Mouse (Mus musculus): ENCODE results near the gene Klf1.
"Not testable (repeated sequence)": the region's sequence is repeated elsewhere in the genome, so short reads cannot be mapped to it uniquely, and the experiment has no call there.

The Klf1 gene

GRCm38 (mm10) chr8:84907493-84907892, 5.8 kb downstream of the Klf1 start:
- in situ Hi-C loops (cut with MboI, MseI), result no loop called here

GRCm38 (mm10) chr8:84907979-84908378, 6.3 kb downstream of the Klf1 start:
- in situ Hi-C loops (cut with MboI, MseI), result not testable (repeated sequence)

DNA sequence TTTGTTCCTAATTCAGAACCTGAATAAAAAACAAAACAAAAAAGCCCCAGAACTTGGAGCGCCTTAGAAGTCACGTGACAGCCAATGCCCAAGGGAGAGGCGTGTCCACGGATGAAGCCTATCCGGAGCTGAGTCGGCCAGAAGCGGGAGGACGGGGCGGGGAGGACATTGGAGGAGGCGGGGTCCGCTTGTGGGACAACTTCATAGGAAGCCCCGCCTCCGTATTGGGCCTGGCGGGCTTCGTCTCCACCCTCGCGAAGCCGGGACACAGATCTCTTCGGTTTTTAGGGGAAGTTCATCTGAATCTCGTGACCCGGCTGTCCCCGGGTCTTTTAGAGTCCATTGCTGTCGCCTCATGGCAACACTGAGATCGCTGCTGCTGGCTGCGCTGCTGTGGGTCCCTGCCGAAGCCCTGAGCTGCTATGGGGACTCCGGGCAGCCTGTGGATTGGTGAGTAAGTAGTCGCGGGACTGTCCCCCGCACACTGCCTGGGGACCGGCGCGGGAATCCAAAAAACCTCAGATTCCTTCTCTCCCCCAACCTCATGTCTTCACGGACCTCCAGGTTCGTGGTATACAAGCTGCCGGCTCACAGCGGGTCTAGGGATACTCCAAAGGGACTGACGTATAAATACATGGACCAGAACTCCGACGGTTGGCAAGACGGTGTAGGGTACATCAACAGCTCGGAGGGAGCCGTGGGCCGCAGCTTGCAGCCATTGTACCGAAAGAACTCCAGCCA, 6.9 kb downstream of the Klf1 start, which contains the start of gene Dnase2a:
TSS of gene Dnase2a (plus strand) at position 140 of the 741 bp plus-strand sequence.
- in situ Hi-C loops (cut with MboI, MseI), result no loop called here

DNA sequence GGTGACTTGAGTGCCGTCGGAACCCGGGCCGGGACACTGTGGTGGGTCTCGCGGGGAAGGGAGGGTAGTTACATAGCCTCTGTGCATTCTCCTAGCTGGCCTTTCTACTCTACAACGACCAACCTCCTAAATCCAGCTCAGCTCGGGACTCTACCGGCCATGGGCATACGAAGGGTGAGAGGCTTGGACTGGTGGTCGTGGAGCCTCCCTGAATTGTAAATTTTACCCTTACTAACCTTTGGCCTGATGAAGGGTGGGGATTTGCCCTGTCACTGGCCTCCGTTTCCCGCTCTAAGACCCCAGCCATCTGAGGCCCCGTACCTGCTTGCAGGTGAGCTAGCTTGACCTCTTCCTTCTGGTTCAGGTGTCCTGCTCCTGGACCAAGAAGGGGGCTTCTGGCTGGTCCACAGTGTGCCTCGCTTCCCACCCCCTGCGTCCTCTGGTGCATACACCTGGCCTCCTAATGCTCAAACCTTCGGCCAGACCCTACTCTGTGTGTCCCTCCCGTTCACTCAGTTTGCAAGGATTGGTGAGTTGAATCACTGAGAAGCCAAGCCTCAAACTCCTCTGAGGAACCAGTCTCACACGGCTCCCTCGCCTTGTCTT, 7.5 kb downstream of the Klf1 start:
- in situ Hi-C loops (cut with MboI, MseI), result no loop called here

- in situ Hi-C loops (cut with MboI, MseI), result no loop called here
Measured at GRCm38 (mm10) chr8:84909949-84910348, 8.2 kb downstream of the Klf1 start.

- in situ Hi-C loops (cut with MboI, MseI), result no loop called here
Measured at GRCm38 (mm10) chr8:84910551-84910950, 8.8 kb downstream of the Klf1 start.

DNA sequence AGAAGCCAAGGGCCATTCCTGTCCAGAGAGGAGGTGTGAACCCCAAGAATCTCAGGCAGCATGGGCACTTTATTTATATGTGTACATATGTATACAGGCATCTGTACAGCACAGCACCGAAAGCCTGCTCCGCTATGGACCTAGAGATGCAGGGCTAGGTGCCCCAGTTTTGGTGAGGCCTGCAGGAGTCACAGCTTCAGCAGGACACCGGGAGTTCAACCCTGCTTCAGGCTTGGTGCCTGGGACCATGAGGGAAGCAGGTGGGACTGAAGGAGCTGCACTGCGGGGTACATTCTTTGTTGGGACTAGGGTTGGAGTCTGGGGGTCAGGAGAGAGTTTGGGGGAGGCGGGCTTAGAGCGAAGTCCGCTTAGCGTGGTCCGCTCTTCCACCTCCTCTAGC, 10.1 kb downstream of the Klf1 start:
- in situ Hi-C loops (cut with MboI, MseI), result no loop called here

- in situ Hi-C loops (cut with MboI, MseI), result no loop called here
Measured at GRCm38 (mm10) chr8:84912391-84912790, 10.7 kb downstream of the Klf1 start.

- in situ Hi-C loops (cut with MboI, MseI), result no loop called here
Measured at GRCm38 (mm10) chr8:84912895-84913501, 11.3 kb downstream of the Klf1 start.

DNA sequence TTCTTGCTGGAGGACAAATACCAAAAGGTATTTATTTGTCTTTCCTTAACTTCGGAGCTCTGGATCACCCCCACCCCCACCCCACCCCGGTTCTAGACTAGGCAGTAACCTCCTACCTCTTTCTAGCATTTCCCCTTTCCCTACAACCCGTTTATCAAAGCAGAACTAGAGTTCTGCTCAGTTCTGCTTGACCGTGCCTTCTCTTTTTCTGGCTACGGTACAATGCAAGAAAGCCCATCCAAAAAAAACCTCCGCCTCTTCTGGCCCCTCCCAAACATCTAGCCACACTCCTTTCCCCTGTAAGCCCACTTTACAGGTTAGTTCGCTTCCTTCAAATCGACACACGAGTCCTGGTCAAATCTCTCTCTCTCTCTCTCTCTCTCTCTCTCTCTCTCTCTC, 11.8 kb downstream of the Klf1 start:
- in situ Hi-C loops (cut with MboI, MseI), result no loop called here

DNA sequence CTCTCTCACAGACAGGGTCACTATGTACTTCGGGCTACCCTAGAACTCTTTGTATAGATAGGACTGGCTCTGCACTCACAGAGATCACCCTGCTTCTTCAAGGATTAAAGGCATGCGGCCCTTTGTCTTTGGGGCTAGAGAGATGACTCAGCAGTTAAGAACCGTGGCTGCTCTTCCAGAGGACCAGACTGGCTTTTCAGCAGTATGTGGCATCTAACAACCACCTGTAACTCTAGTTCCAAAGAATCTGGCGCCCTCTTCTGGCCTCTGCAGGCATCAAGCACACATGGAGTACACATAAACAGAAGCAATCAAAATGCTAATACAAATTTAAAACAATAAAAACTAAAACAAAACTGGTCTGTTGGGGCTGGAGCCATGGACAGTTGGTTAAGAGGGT, 12.2 kb downstream of the Klf1 start:
- in situ Hi-C loops (cut with MboI, MseI), result no loop called here

DNA sequence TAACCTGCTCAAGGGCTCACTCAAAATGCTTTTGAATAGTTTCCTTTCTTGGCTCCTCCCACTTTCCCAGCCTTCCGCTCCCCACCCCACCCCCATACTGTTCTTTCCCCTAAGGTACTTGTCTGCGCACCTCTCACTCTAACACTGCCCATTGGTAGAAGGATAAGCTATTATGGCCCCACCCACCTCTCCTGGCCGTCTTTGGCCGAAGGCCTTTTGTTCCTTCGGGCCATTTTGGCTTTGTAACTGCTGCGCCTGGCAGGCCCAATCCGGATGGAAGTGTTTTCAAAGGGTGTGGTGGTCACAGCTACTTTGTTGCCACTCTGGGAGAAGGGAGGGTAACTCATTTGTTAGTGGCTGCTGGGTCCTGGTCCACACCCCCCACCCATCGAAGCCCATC, 13.5 kb downstream of the Klf1 start:
- in situ Hi-C loops (cut with MboI, MseI), result no loop called here

GRCm38 (mm10) chr8:84917781-84918180, 16.1 kb downstream of the Klf1 start:
- in situ Hi-C loops (cut with MboI, MseI), result no loop called here

DNA sequence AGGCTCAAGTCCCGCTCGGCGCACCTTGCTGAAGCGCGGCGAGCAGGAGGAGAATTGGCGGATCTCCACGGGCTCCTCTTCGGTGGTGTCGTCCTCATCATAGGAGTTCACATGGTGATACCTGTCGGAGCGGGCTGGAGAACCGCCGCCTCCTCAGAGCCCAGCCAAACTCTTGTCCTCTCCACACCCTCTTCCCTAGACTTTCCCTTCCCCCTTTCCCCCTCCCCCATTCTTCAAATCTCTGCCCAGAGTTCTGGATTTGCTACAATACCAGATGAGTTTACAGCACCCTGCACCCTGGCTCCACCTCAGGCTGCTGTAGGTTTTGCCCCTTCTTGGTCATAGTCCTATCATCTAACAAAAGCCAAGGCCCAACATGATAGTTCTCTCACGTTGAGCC, 16.9 kb downstream of the Klf1 start:
- in situ Hi-C loops (cut with MboI, MseI), result no loop called here

GRCm38 (mm10) chr8:84921596-84921995, 19.9 kb downstream of the Klf1 start:
- in situ Hi-C loops (cut with MboI, MseI), result no loop called here

DNA sequence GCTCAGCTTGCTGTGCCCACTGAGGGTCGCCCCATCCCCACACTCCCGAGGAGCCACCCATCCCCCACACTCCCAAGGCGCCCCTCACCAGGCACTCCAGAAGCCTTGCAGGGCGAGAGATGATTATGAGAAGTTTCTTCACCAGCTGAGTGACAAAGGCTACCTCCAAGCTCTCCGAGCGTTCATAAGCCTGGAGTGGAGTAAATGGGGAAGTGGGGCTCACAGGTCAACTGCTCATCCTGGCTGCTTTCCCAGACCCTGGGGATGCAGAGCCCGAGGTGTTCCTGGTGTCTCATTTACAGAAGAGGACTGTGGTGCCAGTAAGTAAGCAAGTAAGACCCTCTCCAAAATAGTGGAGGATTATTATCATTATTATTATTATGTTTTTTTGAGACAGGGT, 23.8 kb downstream of the Klf1 start:
- in situ Hi-C loops (cut with MboI, MseI), result no loop called here

- in situ Hi-C loops (cut with MboI, MseI), result no loop called here
Measured at GRCm38 (mm10) chr8:84927513-84927912, 25.8 kb downstream of the Klf1 start.

GRCm38 (mm10) chr8:84928456-84929306, 27.0 kb downstream of the Klf1 start:
- in situ Hi-C loops (cut with MboI, MseI), result no loop called here

GRCm38 (mm10) chr8:84930582-84930981, 28.9 kb downstream of the Klf1 start:
- in situ Hi-C loops (cut with MboI, MseI), result no loop called here

DNA sequence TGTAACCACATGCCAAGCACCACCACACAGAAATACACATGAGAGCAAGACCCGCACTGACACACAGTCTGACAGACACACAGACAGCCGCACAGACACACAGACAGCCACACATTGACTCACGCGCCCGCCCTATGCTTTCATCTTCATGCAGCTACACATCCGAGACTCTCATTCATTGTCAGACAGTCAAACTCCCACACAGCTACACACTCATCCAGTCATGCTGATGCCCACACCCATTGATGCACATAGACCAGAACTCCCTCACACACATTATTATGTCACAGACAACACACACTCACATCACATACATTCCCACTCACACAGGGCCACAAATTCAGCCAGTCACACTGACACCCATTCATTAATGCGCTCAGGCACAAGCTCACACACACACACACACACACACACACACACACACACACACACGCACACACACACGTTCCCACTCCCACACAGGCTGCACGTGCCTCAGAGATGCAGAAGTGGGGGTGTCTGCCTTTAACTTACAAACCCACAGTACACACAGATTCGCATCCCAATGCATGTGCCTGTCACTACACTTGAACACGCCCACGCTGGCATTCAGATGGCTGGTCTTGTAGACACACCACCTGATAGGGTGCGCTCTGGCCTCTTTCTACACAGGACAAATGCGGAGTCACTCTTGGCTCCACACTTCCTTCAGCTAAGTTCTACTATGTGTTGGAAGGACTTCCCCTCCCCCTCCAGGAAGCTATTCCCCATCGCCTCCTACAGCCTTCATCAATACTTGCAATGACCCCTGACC, 32.2 kb downstream of the Klf1 start:
- in situ Hi-C loops (cut with MboI, MseI), result no loop called here

- in situ Hi-C loops (cut with MboI, MseI), result no loop called here
Measured at GRCm38 (mm10) chr8:84934860-84935259, 33.1 kb downstream of the Klf1 start.

Data from T-helper 17 cell (primary cell).